Mouse (Mus musculus): Measurements from ENCODE around the gene Peli2.

- TF ChIP-seq CTCF (IDR thresholded peaks at IDR 0.05), result no peak
- no peak for TF ChIP-seq EP300 (IDR thresholded peaks at IDR 0.05)
Measured at GRCm38 (mm10) chr14:48187100-48187499, 66.5 kb downstream of the Peli2 start.
